Mouse (Mus musculus): ENCODE results near the gene Hoxb1. TPM values are rescaled to one million over a fixed set of nuclear protein-coding genes. Genes with fewer than 3 reads are reported as not detected.

Hoxb1 gene
- total RNA-seq, 2 experiments from 2014 or later: not detected

GRCm38 (mm10) chr11:96350341-96350624 lies 15.3 kb upstream of the Hoxb1 start, which contains the start of gene Hoxb2:
TSS of gene Hoxb2 (plus strand) at chr11:96350525.
- DNase-seq: no peak

GRCm38 (mm10) chr11:96350791-96351190 lies 14.8 kb upstream of the Hoxb1 start:
- no peak for DNase-seq

GRCm38 (mm10) chr11:96351312-96351711 lies 14.2 kb upstream of the Hoxb1 start:
- no peak for DNase-seq

GRCm38 (mm10) chr11:96351831-96352230 lies 13.7 kb upstream of the Hoxb1 start:
- no peak for DNase-seq

GRCm38 (mm10) chr11:96352691-96353521 lies 12.6 kb upstream of the Hoxb1 start:
- DNase-seq: peak; percentile 34

- no peak for DNase-seq
Measured at GRCm38 (mm10) chr11:96353522-96353841, 12.1 kb upstream of the Hoxb1 start.

- DNase-seq: no peak
Measured at GRCm38 (mm10) chr11:96353939-96354338, 11.6 kb upstream of the Hoxb1 start.

- DNase-seq: no peak
Measured at GRCm38 (mm10) chr11:96354376-96354775, 11.2 kb upstream of the Hoxb1 start.

GRCm38 (mm10) chr11:96354801-96355311 lies 10.7 kb upstream of the Hoxb1 start:
- no peak for DNase-seq

- no peak for DNase-seq
Measured at GRCm38 (mm10) chr11:96363807-96364206, 1.7 kb upstream of the Hoxb1 start.

GRCm38 (mm10) chr11:96366092-96367041 lies 815 bp downstream of the Hoxb1 start:
- DNase-seq: no peak

- DNase-seq: no peak
Measured at GRCm38 (mm10) chr11:96367141-96367540, 1.6 kb downstream of the Hoxb1 start.

GRCm38 (mm10) chr11:96368686-96369085 lies 3.1 kb downstream of the Hoxb1 start:
- DNase-seq: no peak

- no peak for DNase-seq
Measured at GRCm38 (mm10) chr11:96369140-96369539, 3.6 kb downstream of the Hoxb1 start.

- DNase-seq: no peak
Measured at GRCm38 (mm10) chr11:96371726-96372125, 6.2 kb downstream of the Hoxb1 start.

GRCm38 (mm10) chr11:96372519-96372918 lies 7.0 kb downstream of the Hoxb1 start:
- DNase-seq: no peak

GRCm38 (mm10) chr11:96374810-96375209 lies 9.3 kb downstream of the Hoxb1 start:
- DNase-seq: no peak

GRCm38 (mm10) chr11:96383381-96383780 lies 17.8 kb downstream of the Hoxb1 start:
- no peak for DNase-seq

GRCm38 (mm10) chr11:96387635-96388034 lies 22.1 kb downstream of the Hoxb1 start:
- DNase-seq: no peak

GRCm38 (mm10) chr11:96396772-96397626 lies 31.4 kb downstream of the Hoxb1 start:
- DNase-seq: no peak

- DNase-seq: no peak
Measured at GRCm38 (mm10) chr11:96397806-96398335, 32.3 kb downstream of the Hoxb1 start.

- no peak for DNase-seq
Measured at GRCm38 (mm10) chr11:96399923-96400322, 34.4 kb downstream of the Hoxb1 start.
